Mouse (Mus musculus) left cerebral cortex, postnatal 14 days (tissue): ENCODE data around the gene Mgme1. TPM values are rescaled to one million over a fixed set of nuclear protein-coding genes. Genes with fewer than 3 reads are reported as not detected.

Experiments
- DNase-seq, 2 experiments: peaks; one replicate each; pipeline ENCODE4 v3.0.0; 2021 to 2022; ENCODE audit warnings: low spot score in 2 of 2, mixed read lengths in 1 of 2
- intact Hi-C: fragments of 180-260 bp; cut with DNase I; formaldehyde crosslinking; loops from one replicate; pipeline ENCODE4 v1.15.1; 2025
- long read RNA-seq, 2 experiments: library from polyadenylated mRNA; stranded (forward); transcript quantifications; one replicate each; pipeline ENCODE4 v2.0.0; 2021
- total RNA-seq, 2 experiments: library from RNA; stranded (reverse); gene quantifications; 2 replicates each; pipeline ENCODE4 v1.2.3; 2021

Mgme1 gene
- 1 to 10 TPM; 3.2 to 3.4 TPM for total RNA-seq
- long read RNA-seq, experiment 1, partial matches to known transcripts, result 2 of 11 reads
- long read RNA-seq, experiment 1, other reads (novel, unspliced or antisense), result 3 of 11 reads
- long read RNA-seq, experiment 2, partial matches to known transcripts, result 1 of 4 reads
- long read RNA-seq, experiment 2, other reads (novel, unspliced or antisense), result 0 of 4 reads

- intact Hi-C loops, result no loop called here
- DNase-seq, result peak; percentile 95
These were observed at the start of gene Mgme1, which contains the start of gene Snx5 for GRCm38 (mm10) chr2:144270507-144271420. Gene Mgme1, plus strand, starts transcription at chr2:144270663. Gene Snx5, minus strand, starts transcription at chr2:144270906.

- intact Hi-C loops, result no loop called here
- DNase-seq, result no peak
These were observed 46.1 kb upstream of the Mgme1 start for GRCm38 (mm10) chr2:144224351-144224750.

GRCm38 (mm10) chr2:144226906-144227586 lies 43.4 kb upstream of the Mgme1 start:
- intact Hi-C loops, result no loop called here
- no peak for DNase-seq

- intact Hi-C loops, result no loop called here
- no peak for DNase-seq
These were observed 41.7 kb upstream of the Mgme1 start for GRCm38 (mm10) chr2:144228521-144229346.

- no peak for DNase-seq
- intact Hi-C loops, result no loop called here
These were observed 40.8 kb upstream of the Mgme1 start for GRCm38 (mm10) chr2:144229647-144230046.

- intact Hi-C loops, result no loop called here
- DNase-seq, result no peak
These were observed 40.0 kb upstream of the Mgme1 start for GRCm38 (mm10) chr2:144230498-144230897.

- DNase-seq, result no peak
- intact Hi-C loops, result no loop called here
These were observed 39.3 kb upstream of the Mgme1 start for GRCm38 (mm10) chr2:144231115-144231514.

- no peak for DNase-seq
- intact Hi-C loops, result no loop called here
These were observed 36.9 kb upstream of the Mgme1 start for GRCm38 (mm10) chr2:144233534-144233933.

GRCm38 (mm10) chr2:144235776-144236175 lies 34.7 kb upstream of the Mgme1 start:
- intact Hi-C loops, result no loop called here
- DNase-seq, result no peak

GRCm38 (mm10) chr2:144236791-144237584 lies 33.5 kb upstream of the Mgme1 start:
- DNase-seq, result no peak
- intact Hi-C loops, result no loop called here

- no peak for DNase-seq
- intact Hi-C loops, result no loop called here
These were observed 32.1 kb upstream of the Mgme1 start for GRCm38 (mm10) chr2:144238341-144238740.

- DNase-seq, result no peak
- intact Hi-C loops, result no loop called here
These were observed 31.1 kb upstream of the Mgme1 start for GRCm38 (mm10) chr2:144239318-144239717.

GRCm38 (mm10) chr2:144240095-144240899 lies 30.2 kb upstream of the Mgme1 start:
- intact Hi-C loops, result no loop called here
- DNase-seq, result no peak

- DNase-seq, result peak; percentile 39 to 43
- intact Hi-C loops, result no loop called here
These were observed 25.0 kb upstream of the Mgme1 start for GRCm38 (mm10) chr2:144245464-144245863.

- DNase-seq, result no peak
- intact Hi-C loops, result no loop called here
These were observed 24.2 kb upstream of the Mgme1 start for GRCm38 (mm10) chr2:144246270-144246669.

- intact Hi-C loops, result no loop called here
- peak; percentile 21 to 54 for DNase-seq
These were observed 23.0 kb upstream of the Mgme1 start for GRCm38 (mm10) chr2:144247337-144247978.

GRCm38 (mm10) chr2:144248613-144249376 lies 21.7 kb upstream of the Mgme1 start:
- DNase-seq, result no peak
- intact Hi-C loops, result no loop called here
